Mouse (Mus musculus): ENCODE data around the gene Lsg1.

Gene Lsg1

DNA sequence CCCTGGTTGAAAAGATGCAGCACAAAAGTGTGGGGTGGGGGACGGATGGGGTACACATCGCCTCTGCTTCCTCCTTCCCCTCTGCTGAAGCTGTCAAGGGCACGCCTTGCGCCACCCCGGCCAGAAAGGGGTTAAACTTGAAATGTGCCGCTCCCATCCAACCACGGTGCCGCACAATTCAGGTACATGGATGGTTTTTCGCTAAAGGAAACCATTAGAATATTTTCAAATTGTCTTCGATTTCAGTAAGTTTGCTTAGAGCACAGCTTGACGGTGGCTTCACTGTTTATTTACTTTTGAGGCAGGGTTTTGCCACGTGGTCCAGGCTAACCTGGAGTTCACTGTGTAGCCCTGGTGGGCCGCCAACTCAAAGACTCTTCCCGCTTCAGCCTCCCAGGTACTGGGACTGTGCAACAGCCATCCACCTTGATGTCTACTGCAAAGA lies 36.6 kb downstream of the Lsg1 start, which contains the start of gene Tmem44:
Gene Tmem44, minus strand, starts transcription at position 95 of the 445 bp plus-strand sequence.
- no peak for DNase-seq (ENCODE audit: low spot score)

DNA sequence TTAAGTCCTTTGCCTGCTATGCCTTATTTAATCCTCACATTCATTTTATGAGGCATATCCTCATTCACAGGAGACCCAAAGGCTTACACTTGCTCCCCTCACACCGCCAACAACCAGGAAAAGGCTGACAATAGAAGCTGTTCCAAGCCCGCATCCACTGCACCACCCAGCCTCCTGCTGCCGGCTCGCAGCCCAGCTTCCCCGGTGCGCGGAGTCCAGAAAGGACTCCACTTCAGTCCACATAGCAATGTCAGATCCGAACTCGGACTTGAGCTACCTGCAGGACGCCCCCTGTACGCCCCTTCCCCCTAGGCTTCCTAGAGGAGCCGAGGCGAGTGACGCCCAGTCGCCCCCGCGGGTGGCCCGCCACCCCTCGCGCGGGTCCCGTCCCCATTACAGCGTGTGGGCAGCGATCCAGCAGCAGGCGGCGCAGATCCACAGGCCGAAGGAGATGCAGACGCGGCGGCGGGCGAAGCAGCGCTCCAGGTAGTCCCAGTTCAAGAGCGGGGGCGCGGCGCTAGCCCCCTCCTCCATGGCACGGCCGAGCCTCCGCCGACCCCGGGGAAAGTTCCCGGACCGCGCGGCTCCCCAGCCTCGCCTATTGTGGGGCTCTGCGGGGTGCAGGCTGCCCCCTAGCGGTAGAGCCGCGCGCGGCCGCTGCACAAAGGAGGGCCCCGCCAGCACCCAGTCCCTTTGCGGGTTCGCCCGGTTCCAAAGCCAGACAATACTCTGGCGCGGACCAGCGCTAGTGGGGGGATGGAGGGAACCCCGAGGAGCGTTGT lies 37.2 kb downstream of the Lsg1 start:
- peak; percentile 53 for DNase-seq (ENCODE audit: low spot score)

DNA sequence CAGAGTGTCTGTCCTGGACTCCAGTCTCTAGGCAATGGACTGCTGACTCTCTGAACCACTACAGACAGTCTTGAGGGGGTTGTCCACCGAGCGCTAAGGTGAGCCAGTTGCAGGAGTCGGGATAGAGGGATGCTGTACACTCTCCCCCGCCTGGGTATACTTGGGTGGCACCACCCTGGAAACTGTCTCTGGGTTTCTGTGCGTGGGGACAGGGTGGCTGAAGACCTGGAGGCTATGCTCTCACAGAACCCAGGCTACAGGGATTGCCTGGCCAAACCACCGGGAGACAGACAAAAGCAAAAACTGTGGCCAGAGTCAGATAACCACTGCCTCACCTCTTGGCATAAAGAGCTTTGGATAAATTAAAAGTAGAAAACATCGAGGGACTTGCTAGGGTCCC lies 37.9 kb downstream of the Lsg1 start:
- no peak for DNase-seq (ENCODE audit: low spot score)

DNA sequence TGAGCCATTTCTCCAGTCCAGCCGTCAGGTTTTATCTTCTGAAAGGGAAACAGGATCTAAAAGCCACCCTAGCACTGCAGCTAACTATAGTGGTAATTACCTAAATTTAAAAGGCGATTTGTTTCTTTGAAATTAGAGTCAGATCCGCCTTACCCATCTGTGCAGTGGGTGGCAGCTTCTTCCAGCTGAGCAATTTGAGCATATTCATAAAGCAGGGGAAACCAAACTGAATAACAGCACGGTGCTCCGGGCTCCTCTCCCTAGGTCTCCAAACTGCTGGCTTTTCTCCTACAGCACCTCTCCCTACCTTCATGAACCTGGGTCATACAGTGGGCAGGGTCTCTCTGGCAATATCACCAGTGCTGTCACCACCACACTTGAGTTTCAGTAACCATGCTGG lies 39.1 kb downstream of the Lsg1 start:
- DNase-seq (ENCODE audit: low spot score), result no peak

DNA sequence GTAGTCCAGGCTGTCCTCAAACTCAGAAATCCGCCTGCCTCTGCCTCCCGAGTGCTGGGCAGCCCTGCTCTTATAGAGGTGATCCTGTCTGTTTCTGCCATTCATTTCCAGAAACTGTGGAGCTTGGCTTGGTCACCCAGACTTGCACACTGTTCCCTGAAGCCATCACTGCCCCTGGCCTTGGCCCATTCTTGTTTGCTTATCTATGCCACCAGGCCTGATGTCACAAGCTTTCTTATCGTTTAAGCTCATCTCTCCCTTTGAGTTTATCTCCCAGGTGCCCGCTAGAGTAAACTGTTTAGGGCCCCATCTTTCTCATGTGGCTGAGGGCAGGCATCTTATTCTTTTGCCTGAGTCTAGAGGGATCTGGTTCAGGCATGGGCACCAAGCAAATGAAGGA lies 42.7 kb downstream of the Lsg1 start:
- no peak for DNase-seq (ENCODE audit: low spot score)

DNA sequence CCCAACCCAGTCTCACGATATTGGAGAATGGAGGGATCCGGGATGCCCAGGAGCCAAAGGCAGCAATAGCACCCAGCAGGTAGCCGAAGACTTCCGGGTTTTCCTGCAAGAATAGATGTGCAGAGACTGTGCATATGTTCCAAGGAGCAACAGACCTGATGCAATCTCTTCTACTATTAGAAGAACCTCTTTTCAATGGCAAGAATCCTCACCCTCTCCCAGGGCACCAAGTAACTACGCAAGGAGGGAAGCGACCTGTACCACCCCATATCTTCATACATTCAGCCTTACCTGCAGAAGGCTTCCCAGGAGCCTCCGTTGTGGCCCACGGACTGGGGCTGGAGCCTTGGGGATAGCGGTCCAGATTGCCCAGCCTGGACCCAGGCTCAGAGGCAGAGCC lies 44.0 kb downstream of the Lsg1 start:
- DNase-seq (ENCODE audit: low spot score), result no peak

DNA sequence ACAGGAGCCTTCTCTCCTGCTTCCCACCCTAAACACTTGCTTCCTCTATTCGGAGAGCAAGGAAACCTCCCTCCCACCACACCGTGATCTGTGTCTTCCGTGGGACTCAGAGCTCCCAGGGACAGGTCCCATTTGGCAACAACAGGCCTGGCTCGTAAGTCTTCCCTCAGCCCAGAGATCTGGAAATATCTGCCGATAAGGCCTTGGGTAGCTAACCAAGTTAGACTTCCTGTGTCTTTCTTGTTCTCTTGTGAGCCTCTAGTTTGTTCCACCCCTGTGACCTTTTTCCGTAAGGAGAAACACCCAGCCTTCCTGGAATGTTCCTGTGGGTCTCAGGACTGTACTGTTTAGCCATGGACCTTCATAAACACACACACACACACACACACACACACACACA lies 44.6 kb downstream of the Lsg1 start:
- DNase-seq (ENCODE audit: low spot score), result no peak

DNA sequence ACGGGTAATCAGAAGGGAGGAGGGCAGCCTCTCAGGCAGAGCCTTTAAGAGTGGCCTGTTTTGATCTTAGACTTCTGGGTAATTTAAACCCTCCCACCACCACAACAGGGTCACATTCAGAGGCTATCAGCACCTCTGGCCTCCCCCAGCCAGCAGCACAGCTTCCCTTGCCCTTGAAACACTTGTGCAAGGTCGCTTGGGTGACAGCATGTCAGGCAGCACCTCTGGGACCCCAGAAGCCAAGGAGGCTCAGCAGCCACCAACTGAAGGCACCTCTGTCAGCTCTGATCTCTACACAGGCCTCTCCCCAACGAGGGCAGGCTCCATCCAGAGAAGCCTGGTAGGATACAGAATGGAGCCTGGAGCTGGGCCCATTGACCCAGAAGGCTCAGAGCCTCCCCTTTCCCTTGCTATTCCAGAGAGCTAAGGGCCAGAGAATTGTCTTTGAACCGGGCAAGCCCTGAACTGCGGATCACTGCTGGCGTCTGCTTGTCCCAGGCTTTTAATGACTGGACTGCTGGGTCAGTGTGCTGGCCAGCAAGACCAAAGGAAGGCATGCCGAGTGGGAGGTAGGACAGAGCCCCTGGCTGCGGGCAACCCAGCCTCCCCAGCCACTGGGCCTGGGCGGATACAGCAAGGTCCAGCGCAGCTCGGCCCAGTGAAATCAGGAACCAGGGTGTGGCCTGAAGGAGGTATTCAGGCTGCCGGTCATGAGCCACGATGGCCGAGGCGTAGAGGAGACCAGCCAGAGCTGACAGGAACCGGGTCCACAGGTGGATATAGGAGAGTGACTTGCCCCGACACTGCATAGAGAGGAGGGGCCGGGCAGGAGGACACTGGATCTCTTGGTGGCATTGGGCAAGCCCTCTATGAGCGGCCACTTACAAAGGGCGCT lies 47.0 kb downstream of the Lsg1 start:
- DNase-seq (ENCODE audit: low spot score), result no peak

DNA sequence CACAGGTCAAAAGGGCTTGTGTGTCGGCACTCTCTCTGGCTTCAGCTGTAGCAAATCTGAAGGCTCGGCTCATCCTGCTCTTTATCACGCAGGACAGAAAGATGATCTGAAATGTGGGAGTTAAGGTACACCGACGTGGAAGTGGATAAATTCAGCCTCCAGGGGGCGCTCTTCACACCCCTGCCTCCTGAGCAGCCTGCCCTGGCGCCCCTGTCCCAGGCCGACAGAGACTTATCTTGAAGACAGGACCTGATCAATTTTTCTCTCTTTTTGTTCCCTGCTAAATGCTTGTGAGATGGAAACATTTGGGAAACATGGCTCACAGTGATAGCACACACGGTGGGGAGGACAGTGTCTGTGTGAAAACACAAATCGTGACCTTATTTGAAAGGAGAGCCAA lies 48.0 kb downstream of the Lsg1 start:
- DNase-seq (ENCODE audit: low spot score), result no peak

DNA sequence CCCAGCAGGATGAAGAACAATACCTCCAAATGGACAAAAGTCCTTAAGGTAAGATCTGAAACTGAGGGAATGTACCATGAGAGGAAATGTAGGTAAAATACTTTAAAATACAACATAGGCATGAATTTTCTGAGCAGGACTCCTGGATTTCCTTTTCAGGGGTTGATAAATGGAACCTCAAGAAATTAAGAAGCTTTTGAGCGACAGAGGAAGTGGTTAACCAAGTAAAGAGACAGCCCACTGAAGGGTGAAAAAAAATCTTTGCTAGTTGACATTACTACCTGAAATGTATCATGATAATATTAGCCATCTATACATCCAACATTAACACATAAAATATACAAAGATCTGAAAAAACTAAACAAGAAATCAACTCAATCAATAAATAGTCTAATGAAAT lies 52.3 kb downstream of the Lsg1 start:
- no peak for DNase-seq (ENCODE audit: low spot score)

DNA sequence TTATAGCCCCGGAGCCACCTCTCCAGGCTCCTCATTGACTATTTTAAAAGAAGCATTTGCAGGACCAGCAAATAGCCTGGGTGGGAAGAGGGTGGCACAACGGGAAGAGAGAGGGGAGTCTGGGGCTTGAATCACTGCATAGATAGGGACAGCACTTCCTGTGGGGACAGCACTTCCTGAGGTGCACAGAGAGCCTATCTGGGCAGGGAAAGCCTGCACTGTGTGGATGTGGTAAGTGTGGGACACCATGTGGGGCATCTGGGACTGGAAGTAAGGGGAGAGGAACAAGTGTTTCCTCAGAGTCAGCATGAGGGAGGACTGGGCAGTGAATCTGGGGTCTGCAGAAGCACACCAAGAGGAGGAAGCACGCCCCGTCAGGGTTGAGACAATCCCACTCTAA lies 53.8 kb downstream of the Lsg1 start:
- DNase-seq (ENCODE audit: low spot score), result no peak

DNA sequence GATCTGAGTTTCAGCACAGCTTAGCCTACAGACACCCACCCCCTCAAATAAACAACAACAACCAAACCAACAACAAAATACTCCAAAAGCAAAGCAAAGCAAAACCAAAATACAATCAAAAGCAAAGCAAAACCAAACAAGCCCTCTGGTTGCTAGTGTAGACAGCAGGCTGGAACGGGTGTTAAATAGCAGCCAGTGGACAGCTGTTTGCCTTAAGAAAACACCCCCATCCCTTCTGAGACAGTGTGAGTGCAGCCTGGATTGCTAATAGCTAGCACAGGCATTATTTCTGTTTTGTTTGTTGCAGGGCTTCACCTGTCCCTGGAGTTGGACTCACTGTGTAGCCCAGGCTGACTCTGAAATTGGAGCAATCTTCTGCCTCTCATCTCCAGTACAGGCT lies 54.5 kb downstream of the Lsg1 start:
- no peak for DNase-seq (ENCODE audit: low spot score)

DNA sequence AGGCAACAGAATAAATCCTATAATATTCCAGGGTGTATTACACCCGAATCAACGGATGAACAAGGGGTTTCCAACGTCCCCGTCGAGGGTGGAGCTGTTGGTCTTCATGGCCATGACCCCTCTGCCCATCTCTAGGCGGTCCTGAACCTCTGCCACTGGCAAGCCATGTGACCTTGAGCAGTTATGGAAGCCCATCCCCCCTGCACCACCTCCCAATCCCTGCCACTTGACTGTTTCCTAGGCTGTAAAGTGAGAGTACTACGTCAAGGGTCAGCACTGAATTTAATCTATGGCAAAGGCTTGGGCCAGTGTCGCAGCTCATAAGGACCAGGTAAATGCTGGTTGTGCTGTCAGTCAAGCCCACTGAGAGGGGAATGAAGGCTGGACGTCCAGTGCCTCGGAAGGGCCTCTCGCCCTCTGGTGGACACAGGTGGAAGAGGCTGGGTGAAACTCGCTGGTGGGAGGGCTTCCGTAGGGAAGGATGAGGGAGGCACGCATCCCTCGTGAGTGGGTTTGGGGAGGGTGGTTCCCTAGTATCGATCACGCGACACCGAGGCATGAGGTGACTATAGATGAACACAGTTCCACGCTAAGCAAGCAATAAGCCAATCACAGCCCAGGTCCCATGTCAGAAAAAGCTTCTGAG lies 55.5 kb downstream of the Lsg1 start:
- no peak for DNase-seq (ENCODE audit: low spot score)

DNA sequence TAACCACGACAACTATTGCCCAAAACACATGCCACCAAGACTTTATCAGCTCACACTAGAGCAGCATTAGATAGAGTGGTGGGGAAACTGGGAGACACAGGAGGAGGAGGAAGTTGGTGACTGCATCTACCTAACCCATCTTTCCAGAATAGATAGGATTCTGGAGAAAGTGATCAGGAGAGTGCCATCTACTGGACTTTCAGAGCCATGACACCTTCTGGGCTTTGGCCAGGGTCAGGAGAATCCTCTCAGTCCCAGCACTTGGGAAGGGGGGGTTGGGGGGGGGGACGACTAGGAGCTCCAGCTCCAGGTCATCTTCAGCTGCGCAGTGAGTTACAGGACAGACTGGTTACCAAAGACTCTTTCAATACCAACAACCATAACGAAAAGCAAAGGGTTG lies 56.6 kb downstream of the Lsg1 start:
- no peak for DNase-seq (ENCODE audit: low spot score)

DNA sequence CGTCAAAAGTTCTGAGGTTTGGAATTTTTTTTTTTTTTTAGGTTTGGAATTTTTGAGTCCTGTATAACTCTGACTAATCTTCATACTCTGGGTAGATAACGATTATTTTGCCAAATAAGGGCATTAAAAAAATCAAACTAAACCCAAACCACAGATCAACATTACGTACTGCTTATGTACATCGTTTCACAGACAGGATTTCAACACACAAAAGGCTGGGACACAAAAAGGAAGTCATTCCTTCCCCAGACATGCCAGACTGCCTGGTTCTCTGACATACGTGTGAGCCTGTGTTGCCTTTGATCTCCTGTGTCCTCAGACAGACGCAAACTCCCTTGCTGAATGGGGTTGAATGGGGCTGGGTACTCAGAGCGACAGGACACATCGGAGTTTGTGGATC lies 59.0 kb downstream of the Lsg1 start:
- no peak for DNase-seq (ENCODE audit: low spot score)

DNA sequence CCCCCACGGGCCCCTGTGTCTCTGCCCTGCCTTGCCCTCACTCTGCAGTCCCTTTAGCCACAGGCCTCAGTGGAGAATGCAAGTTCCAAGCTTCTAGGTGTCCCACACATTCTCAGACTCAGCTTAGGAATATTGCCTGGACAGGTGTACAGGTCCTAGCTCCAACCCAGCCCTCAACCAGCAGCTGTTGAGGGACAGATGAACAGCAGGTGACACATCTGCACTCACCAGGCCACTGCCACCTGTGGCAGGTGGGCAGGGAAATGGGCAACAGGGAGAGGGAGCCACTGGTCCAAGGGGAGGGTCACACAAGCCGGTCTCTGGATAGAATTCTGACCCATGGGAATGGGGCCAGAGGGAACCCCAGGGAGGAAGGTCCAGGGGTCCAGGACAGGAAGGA lies 59.5 kb downstream of the Lsg1 start:
- DNase-seq (ENCODE audit: low spot score), result no peak

DNA sequence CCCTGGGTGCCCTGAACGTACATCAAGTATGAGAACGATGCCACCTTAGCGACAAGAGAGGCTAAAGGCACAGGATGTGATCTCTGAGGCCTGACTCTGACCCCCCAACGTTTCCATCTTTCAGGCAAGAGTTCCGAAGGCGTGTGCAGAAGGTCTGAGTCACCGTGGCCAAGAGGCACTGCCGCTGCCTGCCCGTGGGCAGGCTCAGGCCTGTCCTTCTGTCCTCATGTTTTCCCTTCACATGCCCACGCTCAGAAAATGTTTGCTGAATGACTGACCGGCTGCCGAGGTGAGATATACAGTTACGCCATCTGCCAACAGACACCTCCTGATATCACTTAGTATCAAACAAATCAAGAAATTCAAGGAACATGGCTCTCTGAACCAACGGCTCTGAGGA lies 61.6 kb downstream of the Lsg1 start:
- DNase-seq (ENCODE audit: low spot score), result no peak

DNA sequence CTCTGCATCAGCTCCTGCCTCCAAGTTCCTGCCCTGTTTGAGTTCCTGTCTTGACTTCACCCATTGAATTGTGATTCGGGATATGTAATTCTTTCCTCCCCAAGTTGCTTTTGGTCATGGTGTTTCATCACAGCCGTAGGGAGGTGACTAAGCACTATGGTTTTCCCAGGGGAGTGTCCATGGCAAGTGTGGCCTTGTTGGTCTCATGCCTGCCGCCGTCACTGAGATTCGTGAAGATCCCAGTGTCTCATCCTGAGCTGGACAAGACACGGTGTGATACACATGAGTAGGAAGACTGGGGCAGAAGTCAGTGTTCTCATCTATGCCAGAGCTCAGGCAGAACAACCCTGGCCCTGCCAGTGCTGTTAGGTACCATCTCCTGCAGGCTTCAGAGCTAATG lies 62.9 kb downstream of the Lsg1 start:
- DNase-seq (ENCODE audit: low spot score), result no peak

DNA sequence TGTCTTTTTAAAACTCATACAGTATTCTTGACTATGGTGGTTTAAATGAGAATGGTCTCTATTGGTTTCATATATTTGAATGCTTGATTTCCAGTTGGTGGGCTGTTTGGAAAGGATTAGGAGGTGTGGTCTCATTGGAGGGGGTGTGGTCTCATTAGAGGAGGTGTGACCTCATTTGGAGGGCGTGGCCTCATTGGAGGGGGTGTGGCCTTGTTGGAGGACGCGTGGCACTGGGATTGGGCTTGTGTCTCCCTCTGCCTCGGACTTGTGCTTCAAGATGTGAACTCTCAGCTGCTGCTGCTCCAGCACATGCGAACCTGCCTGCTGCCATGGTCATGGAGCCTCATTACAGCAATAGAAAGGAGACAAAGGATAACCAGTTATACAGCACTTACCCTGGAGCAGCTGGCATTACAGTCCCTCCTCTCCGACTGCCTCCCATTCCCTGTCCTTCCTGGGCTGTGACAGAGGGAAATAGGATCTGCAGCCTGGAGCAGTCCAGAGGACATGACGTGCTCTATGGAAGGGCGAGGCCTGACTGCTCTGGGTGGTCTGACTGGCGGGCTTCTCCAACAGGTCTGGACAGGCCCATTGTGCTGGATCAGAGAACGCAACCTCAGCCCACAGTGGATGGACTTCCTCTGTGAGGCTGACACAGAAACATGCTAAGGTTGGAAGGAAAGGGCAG lies 65.0 kb downstream of the Lsg1 start:
- no peak for DNase-seq (ENCODE audit: low spot score)

DNA sequence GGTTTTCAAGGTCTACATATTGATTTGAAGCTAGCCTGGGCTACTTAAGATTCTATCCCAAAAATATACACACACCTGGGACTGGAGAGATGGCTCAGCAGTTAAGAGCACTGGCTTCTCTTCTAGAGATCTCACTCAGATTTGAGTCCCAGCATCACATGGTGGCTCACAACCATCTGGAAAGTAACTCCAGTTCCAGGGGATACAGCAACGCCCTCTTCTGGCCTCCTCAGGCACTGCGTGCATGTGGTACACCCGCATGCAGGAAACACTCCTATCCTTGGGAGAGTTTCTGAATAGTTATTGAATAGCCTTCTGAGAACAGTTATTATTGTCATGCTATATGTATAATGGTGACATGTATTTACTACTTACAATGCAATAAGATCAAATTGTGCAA lies 66.2 kb downstream of the Lsg1 start:
- no peak for DNase-seq (ENCODE audit: low spot score)

DNA sequence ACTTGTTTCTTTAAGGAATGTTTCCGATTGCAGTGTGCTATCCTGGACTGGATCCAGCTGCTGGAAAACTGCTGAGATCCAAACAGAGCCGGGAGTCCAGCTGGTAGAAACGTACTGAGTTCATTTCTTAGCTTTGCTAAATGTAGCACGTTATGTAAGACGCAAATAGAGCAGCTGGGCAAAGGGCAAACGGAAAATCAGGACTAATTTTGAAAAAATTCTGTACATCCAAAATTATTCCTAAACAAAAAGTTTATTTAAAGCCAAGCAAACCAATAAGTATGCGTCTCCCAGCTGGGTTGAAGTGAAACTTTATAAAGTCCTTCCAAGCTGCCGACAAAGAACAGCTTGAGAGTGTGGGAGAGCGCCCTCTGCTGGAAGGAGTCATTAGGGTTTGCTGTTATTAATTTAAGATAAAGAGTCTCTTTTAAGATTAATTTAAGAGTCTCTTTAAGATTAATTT lies 67.0 kb downstream of the Lsg1 start:
- DNase-seq (ENCODE audit: low spot score), result peak; percentile 52

DNA sequence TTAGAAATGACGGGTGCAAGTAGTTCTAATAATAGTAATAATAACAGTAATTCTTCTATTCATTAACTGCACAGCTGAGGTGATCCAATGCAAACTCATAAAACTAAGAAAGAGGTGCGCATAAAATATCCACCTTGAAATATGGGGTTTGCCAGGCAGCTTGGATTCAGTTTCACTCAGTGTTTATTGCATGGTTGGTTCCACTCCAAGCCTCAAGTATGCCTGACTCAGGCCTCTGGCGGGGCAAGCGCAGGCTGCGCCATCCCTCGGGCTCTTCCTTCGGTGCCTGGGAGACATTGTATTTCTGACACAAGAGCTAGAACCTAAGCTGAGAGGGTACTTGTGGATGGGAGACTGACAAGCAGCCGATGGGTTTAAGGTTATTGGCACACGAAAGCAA lies 68.8 kb downstream of the Lsg1 start:
- DNase-seq (ENCODE audit: low spot score), result no peak

Data from left cerebral cortex, adult 11 months (tissue).